Mouse (Mus musculus): Measurements from ENCODE around the gene Gpank1. TPM values are rescaled to one million over a fixed set of nuclear protein-coding genes. Genes with fewer than 3 reads are reported as not detected.
A peak's percentile ranks its signal among the peaks of the same experiment; 100 is the strongest.

Gene Gpank1
- total RNA-seq (2015; ENCODE audit: low replicate concordance) (15.9 and 33.9 TPM in 2 replicates), total RNA-seq (2017; ENCODE audit: low replicate concordance) (28.9 and 49.4 TPM in 2 replicates)

DNA sequence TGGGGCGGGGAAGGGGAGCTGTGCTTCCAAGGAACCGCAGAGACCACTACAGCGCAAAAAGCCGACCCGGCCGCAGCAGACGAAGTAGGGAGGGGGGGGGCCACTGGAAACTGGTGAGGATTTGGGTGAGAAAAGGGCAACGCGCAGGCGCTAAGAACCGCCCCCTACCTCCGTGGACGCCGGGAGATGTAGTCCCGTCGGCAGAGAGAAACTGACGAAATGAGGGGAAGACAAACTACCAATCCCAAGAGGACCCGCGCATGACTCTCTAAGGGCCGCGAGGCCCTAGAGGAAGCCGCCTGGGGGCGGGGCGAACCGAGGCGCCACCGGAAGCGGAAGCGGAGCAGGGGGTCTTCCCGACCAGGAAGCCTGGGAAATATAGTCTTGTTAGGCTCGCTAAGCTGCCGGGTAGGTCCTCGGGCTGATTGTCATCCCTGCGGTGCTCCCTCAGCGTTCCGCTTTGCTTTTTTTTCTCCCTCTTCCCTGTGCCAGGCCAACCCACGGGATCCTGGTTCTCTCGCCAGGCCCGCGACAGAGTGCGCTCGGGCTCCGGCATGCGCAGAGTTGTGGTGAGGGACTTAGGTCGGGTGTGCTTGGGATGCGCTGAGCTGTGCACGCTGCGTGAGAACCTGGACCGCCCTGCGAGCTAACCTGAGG is at the start of gene Gpank1:
Gpank1 (plus strand) TSS at position 313 of the 657 bp plus-strand sequence.
- ATAC-seq (replicated peaks; ENCODE audit: low FRiP score, poor library complexity, severe bottlenecking) = peak; percentile 93

DNA sequence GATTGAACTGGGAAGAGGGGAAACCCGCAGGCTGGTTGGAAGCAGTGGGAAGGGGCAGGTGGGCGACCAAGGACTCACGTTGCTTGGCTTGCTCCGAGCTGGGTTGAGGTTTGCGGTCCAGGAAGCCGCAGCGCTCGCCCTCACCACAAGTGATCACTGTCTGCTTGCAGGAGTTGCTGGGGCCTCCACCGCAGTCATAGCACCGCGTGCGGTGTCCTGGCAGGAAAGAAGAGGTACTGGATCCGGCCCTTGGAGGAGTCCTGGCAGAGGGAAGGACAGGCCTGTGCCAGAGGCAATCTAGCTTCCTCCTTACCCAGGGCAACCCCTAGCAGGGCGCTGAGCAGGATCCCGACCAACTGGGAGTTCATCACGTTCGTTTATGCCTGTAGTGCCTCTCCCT is 47.2 kb upstream of the Gpank1 start:
- no peak for ATAC-seq (replicated peaks; ENCODE audit: low FRiP score, poor library complexity, severe bottlenecking)

DNA sequence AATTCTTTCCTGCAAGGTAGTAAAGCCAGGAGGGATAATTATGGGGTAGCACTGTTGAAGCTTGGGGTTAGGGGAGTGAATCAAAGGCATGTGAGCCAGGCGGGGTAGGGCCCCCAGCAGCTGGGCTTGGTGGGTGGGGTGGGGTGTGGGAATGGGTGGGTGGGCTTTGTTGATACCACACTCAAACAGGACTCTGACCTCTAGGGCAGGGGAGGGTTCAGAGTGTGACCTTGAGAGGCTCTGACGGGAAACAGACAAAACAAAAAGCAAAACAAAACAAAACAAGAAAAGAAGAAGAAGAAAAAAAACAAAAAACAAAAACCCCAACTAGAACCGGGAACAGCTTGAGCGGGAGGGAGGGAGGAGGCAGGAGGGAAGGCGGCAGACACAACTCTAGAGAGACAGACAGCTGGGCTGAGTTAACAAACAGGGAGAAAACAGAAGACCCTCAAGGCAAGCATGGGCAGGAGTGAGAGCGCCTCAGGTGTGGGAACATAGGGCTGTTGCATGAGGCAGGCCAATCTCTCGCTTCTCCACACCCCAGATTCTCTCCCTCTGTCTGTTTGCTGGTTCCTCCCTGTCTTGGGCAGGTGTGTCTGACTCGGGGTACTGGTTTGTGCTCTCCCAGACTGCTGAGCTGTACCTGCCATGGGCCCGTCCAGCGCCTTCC is 44.6 kb upstream of the Gpank1 start, which contains the start of gene Ly6g6e:
Ly6g6e (plus strand) TSS at position 396 of the 670 bp plus-strand sequence.
- ATAC-seq (replicated peaks; ENCODE audit: low FRiP score, poor library complexity, severe bottlenecking) = no peak

DNA sequence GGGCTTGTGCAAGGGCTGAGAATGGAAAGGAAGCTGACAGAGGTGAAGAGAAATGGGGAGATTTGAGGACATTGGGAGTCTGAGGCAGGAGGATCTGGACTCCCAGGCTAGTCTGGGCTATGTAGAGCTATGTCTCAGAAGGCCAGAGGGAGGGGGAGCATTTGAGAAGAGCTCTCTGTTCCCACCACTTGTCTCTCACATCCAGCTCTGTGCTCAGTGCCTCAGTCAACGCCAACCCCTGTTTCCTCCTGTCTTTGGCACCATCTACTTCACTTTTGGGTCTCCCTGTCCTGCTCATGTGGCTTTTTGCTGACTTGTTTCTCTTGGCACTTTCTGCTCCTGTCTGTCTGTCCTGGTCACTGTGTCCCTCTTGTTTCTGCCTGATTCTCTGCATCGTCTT is 44.0 kb upstream of the Gpank1 start:
- ATAC-seq (replicated peaks; ENCODE audit: low FRiP score, poor library complexity, severe bottlenecking) = no peak

DNA sequence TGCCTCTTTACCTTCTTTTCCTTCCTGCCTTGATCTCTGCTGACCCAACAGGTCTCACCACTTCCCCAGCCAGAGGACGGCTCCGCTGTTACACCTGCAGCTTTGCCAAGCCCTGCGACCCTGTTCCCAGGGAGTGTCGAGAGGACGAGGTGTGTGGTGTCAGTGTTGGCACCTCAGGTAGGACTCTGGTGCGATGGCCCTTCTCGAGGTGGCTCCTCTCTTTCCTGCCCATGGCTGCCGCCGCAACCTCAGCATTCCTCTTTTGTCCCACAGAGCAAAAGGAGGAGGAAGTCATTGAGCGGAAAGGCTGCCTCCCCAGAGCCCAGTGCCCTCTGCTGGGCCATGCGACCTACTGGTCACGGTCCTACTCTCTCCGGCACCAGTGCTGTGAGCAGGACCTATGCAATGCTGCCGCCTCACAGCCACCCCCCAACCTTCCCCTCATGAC is 43.4 kb upstream of the Gpank1 start, which contains the start of gene Ly6g6d:
Ly6g6d (minus strand) TSS at position 280 of the 448 bp plus-strand sequence.
- ATAC-seq (replicated peaks; ENCODE audit: low FRiP score, poor library complexity, severe bottlenecking) = no peak

DNA sequence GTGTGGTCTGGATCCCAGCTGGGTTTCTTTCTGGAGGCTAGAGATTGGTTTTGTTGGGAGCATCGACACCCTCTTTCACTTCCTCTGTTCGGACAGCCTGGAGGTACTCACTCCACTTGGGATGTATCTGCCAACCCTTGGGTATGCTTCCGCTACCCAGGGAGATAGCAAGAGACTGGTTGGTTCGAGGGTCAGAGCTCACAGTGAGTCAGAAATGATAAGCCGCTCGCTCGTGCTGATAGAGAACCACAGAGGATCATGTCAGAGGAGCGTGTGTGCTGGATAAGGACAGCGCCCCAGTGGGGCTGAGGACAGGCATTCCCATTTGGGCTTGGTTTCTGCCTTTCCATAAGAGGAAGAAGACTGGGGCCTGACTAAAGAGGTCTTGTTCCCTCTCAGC is 41.5 kb upstream of the Gpank1 start:
- ATAC-seq (replicated peaks; ENCODE audit: low FRiP score, poor library complexity, severe bottlenecking) = peak; percentile 92

DNA sequence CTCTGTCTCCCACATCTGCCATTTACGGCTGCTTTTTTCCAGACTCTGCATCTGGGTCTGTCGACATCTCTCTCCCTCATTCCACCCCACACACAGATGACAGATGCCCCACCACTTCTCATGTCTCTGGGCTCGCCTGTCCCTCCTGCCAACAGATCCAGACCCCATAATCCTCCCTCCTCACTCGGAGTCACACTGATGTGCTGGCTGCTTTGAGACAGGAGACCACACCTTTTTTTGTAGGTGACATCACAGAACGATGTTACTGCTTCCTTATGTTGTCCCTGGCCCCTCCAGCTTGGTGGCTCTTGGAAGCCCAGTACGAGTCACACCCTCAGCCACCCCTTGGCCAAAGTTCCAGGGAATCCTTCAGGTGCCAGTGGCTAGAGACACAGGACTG is 41.0 kb upstream of the Gpank1 start:
- ATAC-seq (replicated peaks; ENCODE audit: low FRiP score, poor library complexity, severe bottlenecking) = peak; percentile 66

DNA sequence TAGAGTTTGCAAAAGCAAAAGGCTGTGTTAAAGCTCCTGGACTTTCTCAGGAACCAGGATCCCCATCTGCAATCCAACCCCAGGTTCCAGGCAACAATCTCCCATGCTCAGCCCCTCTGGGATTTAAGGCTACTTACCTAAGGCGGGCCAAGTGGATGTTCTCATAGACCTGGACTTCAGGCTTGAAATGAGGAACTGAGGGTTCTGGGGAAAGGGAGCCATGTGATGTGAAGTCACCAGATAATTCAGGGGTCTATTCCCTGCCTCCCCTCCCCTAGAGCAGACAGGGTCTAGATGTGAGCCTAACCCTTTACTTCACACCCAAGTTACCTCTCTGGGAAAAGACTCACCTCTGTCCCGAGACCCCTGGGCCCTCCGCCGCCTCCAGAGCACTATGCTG is 40.5 kb upstream of the Gpank1 start:
- ATAC-seq (replicated peaks; ENCODE audit: low FRiP score, poor library complexity, severe bottlenecking) = no peak

DNA sequence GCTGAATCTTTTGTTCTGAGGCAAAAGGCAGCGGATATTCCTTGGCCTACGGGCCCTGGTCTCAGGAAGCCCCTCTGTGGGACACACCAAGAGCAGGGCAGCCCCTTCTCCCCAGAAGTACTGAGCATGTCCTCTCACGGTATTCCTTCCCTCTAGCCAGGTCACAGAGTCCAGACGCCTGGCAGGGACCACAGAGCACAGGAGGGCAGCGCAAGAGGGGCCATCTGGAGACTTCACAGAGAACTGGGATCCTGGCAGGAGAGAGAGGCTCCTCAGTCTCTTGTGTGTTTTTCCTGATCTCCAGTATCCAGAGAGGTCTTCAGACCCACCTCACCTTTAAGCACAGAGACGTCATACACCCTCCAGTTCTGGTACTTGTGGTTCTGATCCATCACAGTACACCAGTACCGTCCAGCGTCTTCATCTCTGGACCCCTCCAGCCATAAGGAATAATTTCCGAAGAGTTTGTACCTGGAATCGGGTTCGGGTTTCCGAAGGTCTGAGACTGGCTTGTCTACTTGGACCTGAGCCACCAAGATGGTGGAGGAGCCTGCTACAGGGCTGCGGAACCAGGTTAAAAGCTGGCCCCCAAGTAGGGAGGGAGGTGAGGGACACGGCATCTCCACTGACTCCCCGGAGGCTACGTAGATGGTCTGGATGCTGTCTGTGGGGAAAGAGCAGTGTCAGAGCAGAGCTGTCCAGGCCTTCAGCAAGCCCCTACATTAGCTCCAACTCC is 38.2 kb upstream of the Gpank1 start:
- no peak for ATAC-seq (replicated peaks; ENCODE audit: low FRiP score, poor library complexity, severe bottlenecking)

DNA sequence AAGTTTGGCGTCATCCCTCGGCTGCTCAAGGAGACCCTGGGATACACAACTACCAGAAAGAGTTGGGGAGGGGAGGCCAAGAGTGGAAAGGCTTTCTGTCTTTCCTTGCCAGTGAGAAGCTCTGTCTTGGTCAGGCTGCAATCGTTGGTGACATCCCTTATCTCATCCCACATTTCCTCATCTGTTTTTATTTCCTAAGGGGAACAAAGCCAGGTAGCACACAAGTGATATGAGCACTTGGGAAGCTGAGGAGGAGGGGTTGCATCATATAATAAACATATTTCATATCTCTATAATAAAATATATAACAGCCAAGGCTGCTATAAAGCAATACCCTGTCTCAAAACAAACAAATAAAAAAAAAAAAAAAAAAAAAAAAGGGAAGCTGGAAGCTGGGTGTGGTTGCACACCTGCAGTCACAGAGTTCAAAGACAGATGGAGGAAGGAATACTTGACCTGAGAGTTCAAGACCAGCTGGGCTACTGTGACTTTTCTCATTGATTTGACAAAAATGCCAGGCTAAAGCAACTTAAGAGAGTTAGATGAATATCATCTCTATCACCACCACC is 37.2 kb upstream of the Gpank1 start:
- ATAC-seq (replicated peaks; ENCODE audit: low FRiP score, poor library complexity, severe bottlenecking) = no peak

DNA sequence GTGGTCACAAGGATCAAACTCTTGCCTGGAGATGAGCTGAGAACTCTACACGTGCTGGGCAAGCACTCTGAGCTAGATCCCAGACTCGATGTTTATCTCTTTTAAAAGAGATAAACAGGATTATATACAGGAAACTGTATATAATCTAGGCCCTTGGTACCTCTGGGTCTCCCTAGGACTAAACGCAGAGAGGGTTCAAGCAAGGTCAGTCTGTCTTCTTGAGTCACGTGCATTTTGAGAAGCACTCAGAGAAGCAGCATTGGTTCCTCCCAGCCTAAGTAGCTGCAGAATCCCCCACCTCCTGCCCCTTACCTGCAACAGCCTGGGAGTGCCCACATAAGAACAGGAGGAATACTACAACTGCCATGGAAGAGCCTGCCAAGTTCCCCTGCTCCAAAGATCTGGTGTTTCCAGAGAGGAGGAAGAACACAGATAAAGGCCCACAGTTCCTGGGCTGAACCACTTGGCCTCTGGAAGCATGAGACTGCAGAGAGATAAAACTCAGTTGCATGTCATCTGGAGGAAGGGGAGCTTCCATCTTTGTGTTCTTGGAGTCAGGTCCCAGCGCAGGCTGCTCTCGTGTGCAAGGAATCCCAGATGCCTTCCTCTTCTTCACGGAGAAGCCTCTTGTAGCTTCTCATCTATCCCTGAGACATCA is 35.9 kb upstream of the Gpank1 start, which contains the start of gene Ly6g6f:
Ly6g6f (minus strand) TSS at position 403 of the 658 bp plus-strand sequence.
- no peak for ATAC-seq (replicated peaks; ENCODE audit: low FRiP score, poor library complexity, severe bottlenecking)

DNA sequence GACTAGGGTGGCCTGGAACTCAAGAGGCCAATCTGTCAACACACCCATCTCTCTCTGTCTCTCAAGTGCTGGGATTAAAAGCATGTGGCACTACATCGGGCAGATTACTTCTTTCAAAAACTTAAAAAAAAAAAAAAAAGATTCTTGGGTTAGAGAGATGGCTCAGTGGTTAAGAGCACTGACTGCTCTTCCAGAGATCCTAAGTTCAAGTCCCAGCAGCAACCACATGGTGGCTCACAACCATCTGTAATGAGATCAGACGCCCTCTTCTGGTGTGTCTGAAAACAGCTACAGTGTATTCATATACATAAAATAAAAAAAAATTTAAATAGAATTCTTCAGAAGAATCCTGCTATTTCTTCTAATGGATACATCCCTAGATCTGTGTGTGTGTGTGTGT is 33.1 kb upstream of the Gpank1 start:
- no peak for ATAC-seq (replicated peaks; ENCODE audit: low FRiP score, poor library complexity, severe bottlenecking)

DNA sequence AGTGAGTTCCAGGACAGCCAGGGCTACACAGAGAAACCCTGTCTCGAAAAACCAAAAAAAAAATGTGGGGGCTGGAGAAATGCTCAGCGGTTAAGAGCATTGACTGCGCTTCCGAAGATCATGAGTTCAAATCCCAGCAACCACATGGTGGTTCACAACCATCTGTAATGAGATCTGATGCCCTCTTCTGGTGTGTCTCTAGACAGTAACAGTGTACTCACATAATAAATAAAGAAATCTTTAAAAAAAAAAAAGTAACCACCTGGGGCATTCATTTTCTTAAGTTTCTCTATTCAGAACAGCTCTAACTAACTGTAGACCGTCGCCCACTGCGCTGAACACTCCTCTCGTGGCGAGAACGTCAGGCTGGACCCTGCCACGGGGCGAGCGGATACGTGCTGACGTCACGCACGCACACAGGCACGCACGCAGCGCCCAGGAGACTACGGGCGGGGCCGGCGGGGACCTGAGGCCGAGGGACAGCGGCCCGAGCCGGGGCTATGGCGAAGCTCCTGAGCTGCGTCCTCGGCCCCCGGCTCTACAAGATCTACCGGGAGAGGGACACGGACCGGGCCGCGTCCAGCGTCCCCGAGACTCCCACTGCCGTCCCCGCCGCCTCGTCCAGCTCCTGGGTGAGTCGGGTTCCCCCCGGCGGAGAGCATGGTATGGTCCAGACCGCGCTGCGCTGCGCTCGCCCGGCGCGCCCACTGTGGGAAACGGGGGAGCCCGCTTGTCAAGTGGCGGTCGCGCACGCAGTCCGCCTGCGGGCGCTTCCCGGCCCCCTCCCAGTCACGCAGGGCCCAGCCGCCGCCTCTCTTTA is 32.2 kb upstream of the Gpank1 start, which contains the start of gene Abhd16a:
Abhd16a (plus strand) TSS at position 439 of the 820 bp plus-strand sequence.
- ATAC-seq (replicated peaks; ENCODE audit: low FRiP score, poor library complexity, severe bottlenecking) = peak; percentile 92

DNA sequence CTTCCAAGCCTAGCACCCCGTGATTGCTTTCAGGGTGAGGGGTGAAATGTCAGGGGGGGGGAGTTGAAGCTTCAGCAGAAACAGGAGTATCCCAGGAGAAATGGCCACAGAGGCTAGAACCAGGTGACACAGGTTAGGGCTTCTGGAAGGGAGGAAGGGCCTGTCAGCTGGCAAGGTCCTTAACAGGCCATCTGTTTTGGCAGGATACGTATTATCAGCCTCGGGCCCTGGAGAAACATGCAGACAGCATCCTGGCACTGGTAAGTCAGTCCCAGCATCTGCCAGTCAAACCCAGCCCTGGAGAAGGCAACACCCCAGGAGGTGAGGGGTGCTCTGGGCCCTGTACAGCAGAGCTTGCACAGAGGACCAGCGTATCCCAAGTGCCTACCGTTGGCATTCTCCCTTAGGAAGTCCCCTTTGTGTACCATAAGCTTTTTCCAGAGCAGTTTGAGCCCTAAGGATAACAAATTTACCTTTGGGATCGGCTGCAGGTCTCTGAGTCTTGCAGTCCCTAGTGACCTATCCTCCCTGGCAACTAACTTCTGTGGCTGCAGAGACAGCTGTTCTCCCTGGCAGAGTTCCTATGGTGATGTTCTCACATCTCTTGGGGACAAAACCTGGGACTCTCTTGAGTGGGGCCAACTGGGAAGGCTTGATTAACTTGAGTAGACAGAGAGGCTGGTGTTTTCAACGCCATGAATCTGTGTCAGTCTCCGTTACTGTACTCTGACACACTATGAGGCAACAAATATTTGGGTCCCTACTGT is 30.9 kb upstream of the Gpank1 start:
- peak; percentile 81 for ATAC-seq (replicated peaks; ENCODE audit: low FRiP score, poor library complexity, severe bottlenecking)

DNA sequence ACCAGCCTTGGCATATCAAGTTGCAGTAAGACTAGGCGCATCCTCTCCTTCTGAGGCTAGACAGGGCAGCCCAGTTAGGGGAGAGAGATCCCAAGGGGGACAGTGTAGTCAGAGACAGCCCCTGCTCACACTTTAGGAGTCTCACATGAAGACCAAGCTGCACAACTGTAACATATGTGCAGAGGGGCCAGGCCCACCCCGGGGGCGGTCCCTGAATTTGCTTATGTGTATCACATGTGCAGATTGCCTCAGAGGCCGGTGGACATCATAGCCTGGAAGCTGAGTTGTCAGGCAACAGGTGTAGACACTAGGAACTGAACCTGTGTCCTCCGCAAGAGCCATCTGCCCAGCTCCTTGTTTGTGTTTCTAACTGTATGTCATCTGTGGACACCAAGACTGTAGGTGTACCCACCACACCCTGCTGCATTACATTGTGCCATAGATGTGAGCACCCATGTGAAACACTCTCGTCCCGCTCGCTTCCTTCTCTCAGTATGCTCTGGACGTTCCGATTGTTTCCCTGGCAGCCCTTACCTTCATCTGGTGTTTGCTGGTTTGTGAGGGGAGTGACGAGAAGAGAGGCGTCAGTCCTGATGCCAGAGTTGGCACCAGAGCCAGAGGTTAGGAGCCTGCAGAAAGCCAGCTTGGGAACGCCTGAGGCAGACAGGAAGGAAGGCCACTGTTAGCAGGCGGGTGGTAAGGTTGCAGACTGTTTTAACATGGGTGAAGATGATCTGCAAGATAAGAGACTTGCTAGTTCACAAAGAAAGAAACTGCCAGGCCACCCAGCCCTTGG is 28.7 kb upstream of the Gpank1 start:
- no peak for ATAC-seq (replicated peaks; ENCODE audit: low FRiP score, poor library complexity, severe bottlenecking)

DNA sequence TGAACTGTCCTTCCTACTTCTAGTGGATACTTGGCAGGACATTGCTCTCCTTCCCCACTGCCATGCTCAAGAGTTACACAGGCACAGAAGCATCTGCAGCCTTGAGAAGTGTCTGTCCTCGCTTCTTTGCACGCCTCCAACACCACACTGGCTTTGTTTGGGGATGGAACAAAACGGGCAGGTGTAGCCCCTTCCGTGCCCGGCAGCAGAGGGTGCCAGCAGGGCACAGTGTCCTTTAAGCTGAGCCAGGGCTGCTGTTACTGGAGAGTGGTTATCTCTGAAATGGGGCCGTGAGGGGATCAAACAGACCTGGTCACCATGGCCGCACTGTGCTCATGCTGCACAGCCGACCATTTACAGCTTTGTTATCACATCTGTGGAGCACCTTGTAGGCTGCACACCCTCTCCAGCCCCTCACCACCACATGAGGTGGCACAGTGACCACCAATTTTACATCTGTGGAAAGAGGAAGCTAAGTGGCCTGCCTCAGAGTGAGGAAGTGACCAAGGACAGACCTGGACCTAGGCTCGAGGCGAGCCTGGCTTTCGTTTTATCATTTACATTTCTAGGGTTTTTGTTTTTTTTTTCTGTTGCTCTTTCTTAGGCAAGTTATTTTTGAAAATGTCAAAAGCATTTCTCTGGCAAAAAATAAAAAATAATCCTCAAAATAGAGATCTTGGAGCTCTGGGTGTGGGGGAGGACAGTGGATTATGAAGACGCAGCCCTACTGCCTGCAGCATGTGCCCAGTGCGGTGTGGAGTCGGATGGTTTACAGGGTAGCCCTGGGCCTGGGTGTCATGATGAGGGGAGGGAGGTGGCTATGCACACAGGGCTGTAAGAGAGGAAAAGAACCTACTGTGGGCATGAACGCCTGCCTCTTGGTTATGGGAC is 26.5 kb upstream of the Gpank1 start:
- no peak for ATAC-seq (replicated peaks; ENCODE audit: low FRiP score, poor library complexity, severe bottlenecking)

Data from erythroid progenitor cell, adult 5-6 weeks (primary cell).